In genomic region chr4:155018066-155018465, GRCm38 (mm10) we compare ENCODE assay signal across 25 mouse cellular contexts. TPM values are rescaled to one million over a fixed set of nuclear protein-coding genes. Genes with fewer than 3 reads are reported as not detected.
DNase-seq lines count a peak whose midpoint lies in the region; ATAC-seq and TF ChIP-seq lines count a peak whose summit lies in the region.
"Had no signal": no experiment of that assay in that cellular context is flagged by ENCODE, and none has a peak within 500 bp of the region (broad histone marks: within the 10 kb centered on the region; RNA-seq: fewer than 3 reads in every experiment).

No protein-coding gene starts in this region.

- no peak overlapping the region for H3K9ac ChIP-seq in forebrain, embryonic 13.5 days
- no peak overlapping the region for H3K9ac ChIP-seq in forebrain, embryonic 12.5 days
- H3K9ac ChIP-seq: heart, embryonic 13.5 days; hindbrain, embryonic 14.5 days had no signal

- H3K4me2 ChIP-seq in forebrain, embryonic 13.5 days: peak overlapping the region; percentile 56
- H3K4me2 ChIP-seq in forebrain, embryonic 12.5 days: no peak overlapping the region; the same call in 1 of the 2 replicates
- H3K4me2 ChIP-seq: heart, embryonic 13.5 days had no signal

- peak overlapping the region; percentile 35; the same call in 1 of the 2 replicates for H3K4me3 ChIP-seq in forebrain, embryonic 13.5 days
- H3K4me3 ChIP-seq in forebrain, embryonic 12.5 days (replicated peaks): no peak overlapping the region
- peak overlapping the region; percentile 48; the same call in 1 of the 2 replicates for H3K4me3 ChIP-seq in layer of hippocampus, adult 2 months
- peak overlapping the region; percentile 28; the same call in 1 of the 2 replicates for H3K4me3 ChIP-seq in olfactory bulb, adult 2 months (ENCODE audit: insufficient read depth, low read depth, low read length)
- H3K4me3 ChIP-seq: heart, adult 2 months; heart, embryonic 10.5 days; heart, embryonic 13.5 days had no signal

- no peaks in the 10 kb centered on the region for H3K36me3 ChIP-seq in forebrain, embryonic 13.5 days (ENCODE audit: poor library complexity, severe bottlenecking)
- no peaks in the 10 kb centered on the region for H3K36me3 ChIP-seq in forebrain, embryonic 12.5 days (replicated peaks)
- H3K36me3 ChIP-seq: heart, embryonic 10.5 days; heart, embryonic 13.5 days had no signal

- no peaks in the 10 kb centered on the region for H3K9me3 ChIP-seq in forebrain, embryonic 13.5 days (replicated peaks)
- no peaks in the 10 kb centered on the region for H3K9me3 ChIP-seq in forebrain, embryonic 12.5 days
- H3K9me3 ChIP-seq: heart, embryonic 10.5 days; heart, embryonic 13.5 days had no signal

- peak; percentile 53 for DNase-seq in cerebellum, adult 8-10 months
- no peak for DNase-seq in layer of hippocampus, adult 2 months (ENCODE audit: low spot score in 2 of 2)
- no peak for DNase-seq in layer of hippocampus, postnatal 36 days
- DNase-seq in thymus, postnatal 25 days: no peak
- DNase-seq: gastrocnemius, postnatal 36 days; heart, adult 2 months had no signal

- no peak for ATAC-seq in cerebellum, adult (ENCODE audit: insufficient number of reproducible peaks, low FRiP score, low TSS enrichment)
- no peak for ATAC-seq in forebrain, embryonic 13.5 days
- no peak for ATAC-seq in forebrain, embryonic 12.5 days (ENCODE audit: low FRiP score)
- ATAC-seq: CD4-positive, CD25-positive, alpha-beta regulatory T cell, adult 4 months; inflammation-experienced regulatory T-cells, adult 6 months; intestine, embryonic 16.5 days had no signal

- no peak for TF ChIP-seq POLR2A in olfactory bulb, adult 2 months (IDR thresholded peaks at IDR 0.05; ENCODE audit: insufficient read depth, low read depth, low read length)

- WGBS in forebrain, embryonic 13.5 days: 73% methylated on average over 8 of the region's 8 CpGs
- 79% methylated on average over 8 of the region's 8 CpGs for WGBS in forebrain, embryonic 12.5 days
- WGBS in olfactory bulb, adult 2 months: 86% methylated on average over 8 of the region's 8 CpGs

- H3K27me3 ChIP-seq in forebrain, embryonic 13.5 days: peaks cover 2% of the 10 kb centered on the region; the same call in 1 of the 2 replicates
- H3K27me3 ChIP-seq in forebrain, embryonic 12.5 days: peaks cover 30% of the 10 kb centered on the region

- H3K27ac ChIP-seq in forebrain, embryonic 13.5 days: no peak overlapping the region
- no peak overlapping the region for H3K27ac ChIP-seq in forebrain, embryonic 12.5 days
- peak overlapping the region; percentile 58; the same call in 1 of the 2 replicates for H3K27ac ChIP-seq in layer of hippocampus, adult 2 months
- no peak overlapping the region for H3K27ac ChIP-seq in olfactory bulb, adult 2 months (ENCODE audit: insufficient read depth, low read depth, low read length)
- H3K27ac ChIP-seq: heart, adult 2 months; heart, embryonic 10.5 days; heart, embryonic 13.5 days; hindbrain, embryonic 14.5 days; hindbrain, postnatal 0 days had no signal

- no peak for TF ChIP-seq CTCF in layer of hippocampus, adult 2 months (conservative IDR thresholded peaks at IDR 0.05)
- TF ChIP-seq CTCF in olfactory bulb, adult 2 months (IDR thresholded peaks at IDR 0.05; ENCODE audit: insufficient read depth, low read depth, low read length): no peak

- H3K4me1 ChIP-seq in forebrain, embryonic 13.5 days: peaks cover 48% of the 10 kb centered on the region
- H3K4me1 ChIP-seq in forebrain, embryonic 12.5 days: peaks cover 74% of the 10 kb centered on the region
- H3K4me1 ChIP-seq in olfactory bulb, adult 2 months (ENCODE audit: control insufficient read depth, insufficient read depth, low read length): peaks cover 83% of the 10 kb centered on the region

RNA-seq across cellular contexts. Expression of gene Plch2, which starts 38.5 kb away (rescaled TPM):
- polyA plus RNA-seq in forebrain, embryonic 13.5 days (2015; fragmentation: Nextera tagmentation; extraction: Ambion mirVana): 5.9 and 6.3 TPM in 2 replicates
- polyA plus RNA-seq in forebrain, embryonic 12.5 days (2016; fragmentation: Nextera tagmentation; extraction: Ambion mirVana): 4.2 and 5.3 TPM in 2 replicates
- 10 to 100 TPM; 91.1 to 92.0 TPM for total RNA-seq in layer of hippocampus, adult 2 months (2021)
- total RNA-seq in layer of hippocampus, postnatal 36 days (2021): 10 to 100 TPM; 96.6 to 96.9 TPM
- not detected in 2 replicates for polyA plus RNA-seq in olfactory bulb, adult 2 months (2012; ENCODE audit: insufficient read depth, insufficient read length, low replicate concordance, missing spikeins)
- total RNA-seq: heart, adult 2 months; heart, postnatal 4 days had no signal
- polyA plus RNA-seq: CD4-positive, CD25-positive, alpha-beta regulatory T cell, adult 4 months; inflammation-experienced regulatory T-cells, adult 6 months had no signal

RNA-seq across cellular contexts. Expression of gene Pex10, which starts 48.8 kb away (rescaled TPM):
- polyA plus RNA-seq in forebrain, embryonic 13.5 days (2015; fragmentation: Nextera tagmentation; extraction: Ambion mirVana): 18.5 and 22.8 TPM in 2 replicates
- 17.2 and 19.3 TPM in 2 replicates for polyA plus RNA-seq in forebrain, embryonic 12.5 days (2016; fragmentation: Nextera tagmentation; extraction: Ambion mirVana)
- 10 to 100 TPM; 23.1 to 24.2 TPM for total RNA-seq in layer of hippocampus, adult 2 months (2021)
- total RNA-seq in layer of hippocampus, postnatal 36 days (2021): 10 to 100 TPM; 21.8 to 24.0 TPM
- polyA plus RNA-seq in olfactory bulb, adult 2 months (2012; ENCODE audit: insufficient read depth, insufficient read length, low replicate concordance, missing spikeins): not detected in 2 replicates

RNA-seq across cellular contexts. Expression of gene Pank4, which starts 54.1 kb away (rescaled TPM):
- polyA plus RNA-seq in forebrain, embryonic 13.5 days (2015; fragmentation: Nextera tagmentation; extraction: Ambion mirVana): 41.1 and 45.0 TPM in 2 replicates
- 46.7 and 51.8 TPM in 2 replicates for polyA plus RNA-seq in forebrain, embryonic 12.5 days (2016; fragmentation: Nextera tagmentation; extraction: Ambion mirVana)
- total RNA-seq in layer of hippocampus, adult 2 months (2021): 10 to 100 TPM; 41.8 to 43.0 TPM
- 10 to 100 TPM; 40.6 to 40.8 TPM for total RNA-seq in layer of hippocampus, postnatal 36 days (2021)
- not detected in 2 replicates for polyA plus RNA-seq in olfactory bulb, adult 2 months (2012; ENCODE audit: insufficient read depth, insufficient read length, low replicate concordance, missing spikeins)

RNA-seq across cellular contexts. Expression of gene Hes5, which starts 57.3 kb away (rescaled TPM):
- 243 and 266 TPM in 2 replicates for polyA plus RNA-seq in forebrain, embryonic 13.5 days (2015; fragmentation: Nextera tagmentation; extraction: Ambion mirVana)
- 456 and 462 TPM in 2 replicates for polyA plus RNA-seq in forebrain, embryonic 12.5 days (2016; fragmentation: Nextera tagmentation; extraction: Ambion mirVana)
- total RNA-seq in layer of hippocampus, adult 2 months (2021): 10 to 100 TPM; 24.7 to 30.7 TPM
- 10 to 100 TPM; 17.6 to 28.1 TPM for total RNA-seq in layer of hippocampus, postnatal 36 days (2021)
- not detected in 2 replicates for polyA plus RNA-seq in olfactory bulb, adult 2 months (2012; ENCODE audit: insufficient read depth, insufficient read length, low replicate concordance, missing spikeins)
- total RNA-seq: adrenal gland, adult 2 months; adrenal gland, postnatal 14 days; gastrocnemius, adult 18-20 months; gastrocnemius, postnatal 36 days; granulocyte monocyte progenitor cell, adult 5-6 weeks; heart, adult 2 months; heart, postnatal 14 days; heart, postnatal 4 days; MEL had no signal
- polyA plus RNA-seq: adrenal gland, adult 2 months; C2C12 had no signal

Comparison
In these comparisons a context has a peak if more than half of its experiments do, and no peak if none do; other contexts are left out.
1. RNA of gene Pex10, which starts 48.8 kb away (polyA plus RNA-seq): 17.2 to 19.3 TPM in forebrain, embryonic 12.5 days and 18.5 to 22.8 TPM in forebrain, embryonic 13.5 days; not detected in olfactory bulb, adult 2 months; every median in the first group is over 10 times any median in the second.
2. RNA of gene Pank4, which starts 54.1 kb away (polyA plus RNA-seq): 46.7 to 51.8 TPM in forebrain, embryonic 12.5 days and 41.1 to 45.0 TPM in forebrain, embryonic 13.5 days; not detected in olfactory bulb, adult 2 months; every median in the first group is over 10 times any median in the second.